In the genomic region with DNA sequence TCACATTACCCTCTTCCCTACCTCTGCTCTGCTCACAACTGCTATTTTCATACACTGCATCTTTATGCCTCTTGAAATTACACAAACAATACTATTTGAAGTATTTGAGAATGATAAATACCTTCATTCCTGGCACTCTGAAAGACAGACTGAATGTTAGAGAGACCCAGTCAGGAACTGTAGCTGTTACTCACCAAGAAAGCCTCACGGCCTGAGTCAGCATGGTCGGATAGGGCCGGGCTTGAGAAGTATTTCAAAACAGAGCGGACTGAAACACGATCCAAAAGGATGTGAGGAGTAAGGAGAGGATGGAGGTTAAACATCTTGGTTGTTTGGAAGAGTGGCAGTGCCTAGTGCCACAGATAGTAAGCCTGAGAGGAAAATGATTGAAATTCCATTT, we compare ENCODE assay signal across 24 mouse cellular contexts. TPM values are rescaled to one million over a fixed set of nuclear protein-coding genes. Genes with fewer than 3 reads are reported as not detected.
DNase-seq lines count a peak whose midpoint lies in the region; ATAC-seq and TF ChIP-seq lines count a peak whose summit lies in the region.
"Had no signal": no experiment of that assay in that cellular context is flagged by ENCODE, and none has a peak within 500 bp of the region (broad histone marks: within the 10 kb centered on the region; RNA-seq: fewer than 3 reads in every experiment).

No protein-coding gene starts in this region.

- no peak overlapping the region for H3K4me3 ChIP-seq in C2C12 (ENCODE audit: insufficient read depth, poor library complexity, severe bottlenecking)
- no peak overlapping the region for H3K4me3 ChIP-seq in embryonic fibroblast, embryonic 13.5 days (ENCODE audit: insufficient read depth, low read length)
- H3K4me3 ChIP-seq in midbrain, embryonic 11.5 days (ENCODE audit: low read depth, low read length), result no peak overlapping the region
- no peak overlapping the region for H3K4me3 ChIP-seq in midbrain, embryonic 16.5 days (ENCODE audit: low read depth, low read length)
- H3K4me3 ChIP-seq: embryonic facial prominence, embryonic 12.5 days; gastrocnemius, adult 2 months; heart, embryonic 13.5 days; hindbrain, embryonic 13.5 days had no signal

- H3K4me1 ChIP-seq in embryonic fibroblast, embryonic 13.5 days (ENCODE audit: control insufficient read depth, insufficient read depth, low read length), result peaks cover 10% of the 10 kb centered on the region
- no peaks in the 10 kb centered on the region for H3K4me1 ChIP-seq in midbrain, embryonic 11.5 days (ENCODE audit: control insufficient read depth, insufficient read depth, low read length)
- H3K4me1 ChIP-seq in midbrain, embryonic 16.5 days (ENCODE audit: control insufficient read depth, insufficient read depth, low read length), result no peaks in the 10 kb centered on the region
- H3K4me1 ChIP-seq: embryonic facial prominence, embryonic 12.5 days; hindbrain, embryonic 13.5 days had no signal

- H3K36me3 ChIP-seq in C2C12 (ENCODE audit: control insufficient read depth, insufficient read depth), result no peaks in the 10 kb centered on the region
- H3K36me3 ChIP-seq in midbrain, embryonic 11.5 days (ENCODE audit: control insufficient read depth, insufficient read depth, low read length), result no peaks in the 10 kb centered on the region
- no peaks in the 10 kb centered on the region for H3K36me3 ChIP-seq in midbrain, embryonic 16.5 days (ENCODE audit: control insufficient read depth, insufficient read depth, low read length)
- H3K36me3 ChIP-seq: embryonic facial prominence, embryonic 12.5 days; heart, embryonic 13.5 days; hindbrain, embryonic 13.5 days had no signal

- no peak for ATAC-seq in midbrain, embryonic 11.5 days (ENCODE audit: low FRiP score)
- no peak for ATAC-seq in midbrain, embryonic 16.5 days
- ATAC-seq in activated CD4-positive, CD25-positive, alpha-beta regulatory T cell, adult 4 months, result no peak
- ATAC-seq: forebrain, embryonic 14.5 days; hindbrain, postnatal 0 days had no signal

- H3K4me2 ChIP-seq in midbrain, embryonic 11.5 days, result no peak overlapping the region
- no peak overlapping the region for H3K4me2 ChIP-seq in midbrain, embryonic 16.5 days (ENCODE audit: low read length)
- H3K4me2 ChIP-seq: embryonic facial prominence, embryonic 12.5 days; heart, embryonic 13.5 days; hindbrain, embryonic 13.5 days had no signal

- peak overlapping the region; percentile 68 for H3K27ac ChIP-seq in embryonic fibroblast, embryonic 13.5 days (ENCODE audit: insufficient read depth, low read length)
- no peak overlapping the region for H3K27ac ChIP-seq in midbrain, embryonic 11.5 days (ENCODE audit: low read depth, low read length)
- H3K27ac ChIP-seq in midbrain, embryonic 16.5 days (ENCODE audit: low read length), result no peak overlapping the region
- H3K27ac ChIP-seq: embryonic facial prominence, embryonic 12.5 days; gastrocnemius, adult 2 months; heart, embryonic 13.5 days; hindbrain, embryonic 13.5 days; hindbrain, postnatal 0 days had no signal

- no peaks in the 10 kb centered on the region for H3K27me3 ChIP-seq in C2C12 (ENCODE audit: control insufficient read depth, insufficient read depth, insufficient read length)
- H3K27me3 ChIP-seq in midbrain, embryonic 11.5 days (ENCODE audit: control insufficient read depth, insufficient read depth, low read length), result no peaks in the 10 kb centered on the region
- no peaks in the 10 kb centered on the region for H3K27me3 ChIP-seq in midbrain, embryonic 16.5 days (ENCODE audit: control insufficient read depth, insufficient read depth, low read depth, low read length)
- H3K27me3 ChIP-seq: embryonic facial prominence, embryonic 12.5 days; heart, embryonic 13.5 days; hindbrain, embryonic 13.5 days had no signal

- no peak overlapping the region for H3ac ChIP-seq in C2C12 (ENCODE audit: control insufficient read depth, insufficient read length, low read depth)

- TF ChIP-seq CTCF in C2C12 (IDR thresholded peaks at IDR 0.05; ENCODE audit: control insufficient read depth, insufficient read depth, insufficient read length), result no peak
- TF ChIP-seq CTCF in embryonic fibroblast, embryonic 13.5 days (IDR thresholded peaks at IDR 0.05; ENCODE audit: borderline replicate concordance, insufficient read depth, low read length), result no peak

- DNase-seq in adrenal gland, postnatal 36 days, result peak; percentile 11 to 13
- DNase-seq in adrenal gland, postnatal 4 days (ENCODE audit: low spot score in 2 of 2), result no peak
- DNase-seq in 3134 (ENCODE audit: extremely low read depth, insufficient read length, low spot score), result peak; percentile 47
- DNase-seq in midbrain, embryonic 11.5 days (ENCODE audit: low spot score, missing footprints), result no peak
- DNase-seq: adrenal gland, postnatal 25 days; B cell, adult 2 months; cerebellum, adult 11 months; cerebellum, adult 8-10 months; cerebellum, postnatal 14 days; embryo, embryonic 11 days; gastrocnemius, adult 2 months; gastrocnemius, postnatal 25 days; heart, postnatal 10 days; heart, postnatal 4 days; kidney, adult 11 months had no signal

- H3K79me2 ChIP-seq in C2C12 (ENCODE audit: control insufficient read depth, insufficient read depth), result no peaks in the 10 kb centered on the region

- H3K9ac ChIP-seq in midbrain, embryonic 11.5 days (ENCODE audit: low read length), result no peak overlapping the region
- no peak overlapping the region for H3K9ac ChIP-seq in midbrain, embryonic 16.5 days (ENCODE audit: low read depth, low read length)
- H3K9ac ChIP-seq: embryonic facial prominence, embryonic 12.5 days; heart, embryonic 13.5 days; hindbrain, embryonic 13.5 days had no signal

- H3K9me3 ChIP-seq in midbrain, embryonic 11.5 days (ENCODE audit: control insufficient read depth, low read length), result no peaks in the 10 kb centered on the region
- H3K9me3 ChIP-seq in midbrain, embryonic 16.5 days (replicated peaks; ENCODE audit: control insufficient read depth, low read length, poor library complexity, severe bottlenecking), result no peaks in the 10 kb centered on the region
- H3K9me3 ChIP-seq: embryonic facial prominence, embryonic 12.5 days; heart, embryonic 13.5 days; hindbrain, embryonic 13.5 days had no signal

- H3K79me3 ChIP-seq in C2C12 (ENCODE audit: low read depth), result no peaks in the 10 kb centered on the region

- 77% methylated on average over 5 of the region's 5 CpGs for WGBS in midbrain, embryonic 11.5 days
- WGBS in midbrain, embryonic 16.5 days, result 82% methylated on average over 5 of the region's 5 CpGs

- TF ChIP-seq POLR2A in embryonic fibroblast, embryonic 13.5 days (IDR thresholded peaks at IDR 0.05; ENCODE audit: low read depth, low read length), result peak; percentile 45; the same call in 1 of the 2 replicates

TF ChIP-seq in C2C12, 6 proteins besides CTCF, POLR2A, EP300 and RAD21:
- TF ChIP-seq MYOD1 (IDR thresholded peaks at IDR 0.05; ENCODE audit: control insufficient read depth, insufficient read length, low read depth) (no peak), USF1 (IDR thresholded peaks at IDR 0.05; ENCODE audit: low read depth) (no peak), FOSL1 (IDR thresholded peaks at IDR 0.05; ENCODE audit: insufficient read depth, low read length, poor library complexity, severe bottlenecking) (no peak), CEBPB (IDR thresholded peaks at IDR 0.05; ENCODE audit: low read depth) (peak; percentile 49)

RNA-seq across cellular contexts. Expression of a gene that starts 39.7 kb away (rescaled TPM):
- under 1 TPM; 0.40 to 0.86 TPM for total RNA-seq in adrenal gland, postnatal 36 days (2021)
- 1 to 10 TPM; 4.3 TPM for total RNA-seq in adrenal gland, postnatal 4 days (2021)
- not detected for polyA plus RNA-seq in C2C12 (2012; fragmentation: generic; extraction: Trizol)
- not detected in 2 replicates for polyA plus RNA-seq in embryonic fibroblast, embryonic 13.5 days (2011; ENCODE audit: insufficient read length, low read depth, missing spikeins)
- 0.07 TPM in 1 of 2 replicates, not detected in the other for polyA plus RNA-seq in midbrain, embryonic 11.5 days (2014; fragmentation: Nextera tagmentation; extraction: Ambion mirVana)
- polyA plus RNA-seq in midbrain, embryonic 16.5 days (2015; fragmentation: Nextera tagmentation; extraction: Ambion mirVana), result 0.09 and 0.34 TPM in 2 replicates
- 1 to 10 TPM in 1 of 2 experiments, under 1 TPM in 1; 0.46 to 1.0 TPM for polyA plus RNA-seq in activated CD4-positive, CD25-positive, alpha-beta regulatory T cell, adult 4 months (2017; shearing (Covaris generic))
- total RNA-seq: gastrocnemius, adult 2 months; gastrocnemius, postnatal 25 days; heart, postnatal 10 days; hindbrain, postnatal 0 days had no signal
- polyA plus RNA-seq: hindbrain, embryonic 13.5 days; hindbrain, postnatal 0 days had no signal

Comparison
In these comparisons a context has a peak if more than half of its experiments do, and no peak if none do; other contexts are left out.
1. DNase-seq: peak in adrenal gland, postnatal 36 days (2 of 2) and 3134 (single experiment); none in adrenal gland, postnatal 4 days (0 of 2) and midbrain, embryonic 11.5 days (single experiment).